Mouse (Mus musculus) limb, embryonic 15.5 days (tissue): ENCODE data around the gene Fbxo46. TPM values are rescaled to one million over a fixed set of nuclear protein-coding genes. Genes with fewer than 3 reads are reported as not detected.
A peak's percentile ranks its signal among the peaks of the same experiment; 100 is the strongest.

ENCODE experiments used
- ATAC-seq: fragments of 200-750 bp; cut with Nextera tagmentation; 2 replicates; pipeline ENCODE4 v1.8.0; 2017; ENCODE audit warnings: low read depth, moderate TSS enrichment; ENCODE audit not compliant: insufficient number of reproducible peaks, low FRiP score, low TSS enrichment
- H3K27ac ChIP-seq: fragments of 300-500 bp; sonication (generic); 2 replicates; pipeline ENCODE4 v1.5.1; 2015; ENCODE audit warnings: moderate library complexity, mild to moderate bottlenecking, inconsistent platforms
- H3K27me3 ChIP-seq: fragments of 300-500 bp; sonication (generic); 2 replicates; pipeline ENCODE4 v1.6.1; 2015; ENCODE audit warnings: inconsistent platforms
- H3K36me3 ChIP-seq: fragments of 300-500 bp; sonication (generic); 2 replicates; pipeline ENCODE4 v1.6.1; 2015; ENCODE audit warnings: inconsistent platforms
- H3K4me1 ChIP-seq: fragments of 300-500 bp; sonication (generic); 2 replicates; pipeline ENCODE4 v1.6.1; 2015; ENCODE audit warnings: inconsistent platforms
- H3K4me2 ChIP-seq: fragments of 300-500 bp; sonication (generic); 2 replicates; pipeline ENCODE4 v1.6.1; 2015; ENCODE audit warnings: mild to moderate bottlenecking, inconsistent platforms
- H3K4me3 ChIP-seq: fragments of 300-500 bp; sonication (generic); 2 replicates; pipeline ENCODE4 v1.5.1; 2015; ENCODE audit warnings: mild to moderate bottlenecking, inconsistent platforms
- H3K9ac ChIP-seq: fragments of 300-500 bp; sonication (generic); 2 replicates; pipeline ENCODE4 v1.6.1; 2015; ENCODE audit warnings: inconsistent platforms
- H3K9me3 ChIP-seq: fragments of 300-500 bp; sonication (generic); 2 replicates; pipeline ENCODE4 v1.6.1; 2016; ENCODE audit warnings: inconsistent platforms
- WGBS: fragments of 180-500 bp; shearing (Covaris S2); methylation state at CpG from one replicate; pipeline ENCODE4 v1.1.7; 2015; 5-methylcytosine and 5-hydroxymethylcytosine counted together
- polyA plus RNA-seq: library from polyadenylated mRNA; unstranded; fragments of >200 nt; fragmentation: Nextera tagmentation; extraction: Ambion mirVana; gene quantifications from 2 replicates; pipeline ENCODE4 v1.2.1, GENCODE M21; 2015

Gene Fbxo46
- polyA plus RNA-seq, 1 experiment from 2014 or later: 16.9 TPM

DNA sequence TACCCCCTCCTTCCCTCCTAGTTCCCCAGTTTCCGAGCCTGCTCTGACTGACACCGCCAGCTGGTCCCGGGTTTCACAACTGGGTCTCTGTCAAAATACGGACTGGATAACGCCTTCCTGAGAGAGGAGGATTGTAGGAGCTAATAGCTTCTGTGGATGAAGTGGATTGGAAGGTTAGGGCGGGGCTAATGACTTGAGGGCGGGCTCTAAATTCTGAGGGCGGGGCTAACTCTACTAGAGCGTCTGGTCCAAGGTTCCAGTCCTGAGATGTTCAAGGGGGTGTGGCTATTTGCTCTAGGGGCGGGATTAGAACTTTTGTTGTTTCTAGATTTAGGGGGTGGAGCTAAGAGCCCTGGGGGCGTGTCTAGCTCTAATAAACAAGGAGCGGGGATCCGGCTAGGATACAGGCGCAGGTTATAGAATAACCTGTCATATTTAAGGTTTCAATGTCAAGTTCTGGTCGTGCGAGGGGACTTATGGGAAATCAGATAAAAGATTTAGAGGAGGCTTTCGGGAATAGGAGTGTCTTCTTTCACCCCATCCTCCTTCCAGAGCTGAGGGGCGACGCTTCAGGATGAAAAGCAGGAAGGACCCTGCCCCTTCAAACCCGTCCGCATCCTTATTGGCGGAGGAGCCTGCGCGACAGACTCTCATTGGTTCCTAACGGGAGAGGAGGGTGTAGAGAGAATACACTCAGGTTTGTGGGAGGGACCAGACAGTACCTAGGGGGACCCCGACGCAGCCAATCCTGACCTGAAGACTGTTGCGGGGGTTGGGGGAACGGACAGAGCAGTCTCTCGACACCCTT is 56.3 kb downstream of the Fbxo46 start, which contains the start of gene Eml2:
Gene Eml2 (plus strand): TSS at position 714 of the 808 bp plus-strand sequence.
- no peak for ATAC-seq
- 1% methylated on average over 30 of the region's 30 CpGs for WGBS

DNA sequence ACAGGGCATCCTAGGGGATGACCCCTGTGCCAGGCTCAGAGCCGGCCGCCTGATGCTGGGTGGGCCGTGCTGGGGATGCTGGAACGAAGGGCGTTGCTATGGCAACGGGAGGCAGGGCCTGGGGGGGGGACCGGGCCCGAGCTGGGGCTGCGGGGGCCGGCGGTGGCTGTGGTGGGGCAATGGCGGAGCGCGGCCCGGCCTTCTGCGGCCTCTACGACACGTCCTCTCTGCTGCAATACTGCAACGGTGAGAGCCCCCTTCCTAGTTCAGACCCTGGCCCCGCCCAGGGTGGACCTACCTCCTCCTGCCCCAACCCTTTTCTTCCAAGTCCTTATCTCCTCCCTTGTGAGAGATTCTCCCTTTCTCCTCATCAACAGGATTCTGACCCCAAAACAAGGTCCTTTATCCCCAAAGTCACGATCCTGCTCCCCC is 56.9 kb downstream of the Fbxo46 start:
- H3K36me3 ChIP-seq: no peaks in the 10 kb centered on the region
- no peak overlapping the region for H3K9ac ChIP-seq
- no peak overlapping the region for H3K27ac ChIP-seq
- H3K4me1 ChIP-seq: peaks cover 50% of the 10 kb centered on the region
- 6% methylated on average over 21 of the region's 21 CpGs for WGBS
- no peaks in the 10 kb centered on the region for H3K9me3 ChIP-seq
- H3K27me3 ChIP-seq: peaks cover 56% of the 10 kb centered on the region
- peak overlapping the region; percentile 16 for H3K4me3 ChIP-seq
- no peak for ATAC-seq
- H3K4me2 ChIP-seq: peak overlapping the region; percentile 22; the same call in 1 of the 2 replicates

More for the DNA sequence above, 56.3 kb downstream of the Fbxo46 start, which contains the start of gene Eml2:
- H3K27me3 ChIP-seq: peaks cover 56% of the 10 kb centered on the region
- H3K9ac ChIP-seq: no peak within 1 kb of the TSS
- peaks cover 45% of the 10 kb centered on the region for H3K4me1 ChIP-seq
- H3K36me3 ChIP-seq: no peaks in the 10 kb centered on the region
- H3K9me3 ChIP-seq: no peaks in the 10 kb centered on the region
- peak within 1 kb of the TSS; percentile 16 for H3K4me3 ChIP-seq
- H3K27ac ChIP-seq: no peak within 1 kb of the TSS
- H3K4me2 ChIP-seq: peak within 1 kb of the TSS; percentile 22; the same call in 1 of the 2 replicates

DNA sequence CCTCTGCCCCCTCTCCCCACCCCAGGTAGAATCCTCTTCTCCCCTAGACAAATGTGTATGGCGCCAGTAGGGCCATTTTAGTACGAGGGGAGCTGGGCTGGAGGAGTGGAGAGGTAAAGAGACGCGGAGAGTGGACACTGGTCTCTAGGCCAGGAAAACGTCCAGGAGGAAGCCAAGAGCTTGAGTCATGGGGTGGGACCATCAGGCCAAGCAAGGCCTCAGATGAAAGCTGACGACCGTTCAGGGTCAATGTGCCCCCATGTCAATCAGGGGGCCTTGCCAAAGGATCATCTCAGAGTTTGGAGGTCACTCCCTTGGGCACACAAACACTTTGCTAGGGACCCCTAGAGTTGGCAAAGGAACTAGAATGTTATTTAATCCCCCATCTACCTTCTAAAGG is 57.6 kb downstream of the Fbxo46 start:
- H3K27me3 ChIP-seq: peaks cover 56% of the 10 kb centered on the region
- no peak overlapping the region for H3K4me3 ChIP-seq
- H3K36me3 ChIP-seq: no peaks in the 10 kb centered on the region
- no peak overlapping the region for H3K9ac ChIP-seq
- 72% methylated on average over 7 of the region's 7 CpGs for WGBS
- ATAC-seq: no peak
- H3K27ac ChIP-seq: no peak overlapping the region
- H3K4me1 ChIP-seq: peaks cover 55% of the 10 kb centered on the region
- H3K9me3 ChIP-seq: no peaks in the 10 kb centered on the region
- no peak overlapping the region for H3K4me2 ChIP-seq

DNA sequence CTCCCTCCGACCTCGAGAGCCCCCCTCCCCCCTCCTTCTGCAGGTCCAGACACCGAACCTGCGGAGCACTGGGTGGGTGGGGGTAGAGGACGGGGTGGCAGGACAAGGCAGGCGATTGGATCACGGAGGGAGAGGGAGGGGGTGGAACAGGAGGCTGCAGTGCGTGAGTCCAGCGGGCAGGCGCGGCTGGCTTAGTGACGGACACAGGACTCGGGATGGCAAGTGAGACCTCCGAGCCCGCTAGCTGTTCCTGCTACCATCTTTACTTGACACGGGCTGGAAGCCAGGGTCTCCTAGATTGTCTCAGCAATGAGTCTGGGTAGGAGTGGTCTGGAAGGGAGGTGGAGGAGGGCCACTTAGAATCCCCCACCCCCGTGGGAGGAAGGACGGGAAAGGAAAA is 58.4 kb downstream of the Fbxo46 start:
- H3K9me3 ChIP-seq: no peaks in the 10 kb centered on the region
- peaks cover 56% of the 10 kb centered on the region for H3K27me3 ChIP-seq
- H3K27ac ChIP-seq: no peak overlapping the region
- no peak overlapping the region for H3K4me2 ChIP-seq
- peaks cover 49% of the 10 kb centered on the region for H3K4me1 ChIP-seq
- no peaks in the 10 kb centered on the region for H3K36me3 ChIP-seq
- H3K9ac ChIP-seq: no peak overlapping the region
- ATAC-seq: no peak
- WGBS: 10% methylated on average over 17 of the region's 18 CpGs
- H3K4me3 ChIP-seq: 0 out of 2 replicates have a peak overlapping the region, but pooled peaks have one; percentile 30

DNA sequence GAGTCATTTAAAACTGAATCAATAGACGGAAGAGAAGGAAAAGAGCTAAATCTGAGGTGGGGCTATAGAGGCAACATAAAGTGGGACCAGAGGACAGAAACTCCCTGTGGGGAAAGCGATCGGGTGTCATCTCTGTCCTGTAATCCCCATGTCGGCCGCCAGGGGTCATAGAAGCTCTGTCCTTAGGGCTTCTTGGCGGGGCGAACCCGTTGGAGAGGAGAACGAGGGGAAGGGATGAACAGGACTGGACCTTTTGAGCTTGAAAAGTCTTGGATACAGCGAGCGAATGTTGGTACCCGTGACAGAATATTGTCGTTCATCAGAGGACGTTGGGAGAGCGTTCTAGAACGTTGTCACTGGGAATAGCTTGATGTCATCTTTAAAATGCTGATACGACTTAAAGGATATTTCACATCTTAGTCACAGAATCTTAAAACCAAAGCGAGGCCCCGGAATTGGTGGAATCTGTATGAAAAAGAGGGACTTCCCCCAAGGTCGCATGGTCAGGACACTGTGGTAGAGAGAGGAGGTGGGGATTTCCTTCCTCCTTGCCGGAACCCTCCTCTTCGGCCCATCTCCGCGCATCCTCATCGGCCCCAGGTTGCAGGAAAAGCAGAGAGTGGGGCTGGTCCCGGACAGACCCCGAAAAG is 58.9 kb downstream of the Fbxo46 start:
- H3K36me3 ChIP-seq: no peaks in the 10 kb centered on the region
- peaks cover 56% of the 10 kb centered on the region for H3K27me3 ChIP-seq
- H3K9ac ChIP-seq: no peak overlapping the region
- H3K4me2 ChIP-seq: peak overlapping the region; percentile 42
- H3K27ac ChIP-seq: no peak overlapping the region
- peaks cover 50% of the 10 kb centered on the region for H3K4me1 ChIP-seq
- no peaks in the 10 kb centered on the region for H3K9me3 ChIP-seq
- peak overlapping the region; percentile 30 for H3K4me3 ChIP-seq
- ATAC-seq: no peak
- WGBS: 5% methylated on average over 27 of the region's 27 CpGs

DNA sequence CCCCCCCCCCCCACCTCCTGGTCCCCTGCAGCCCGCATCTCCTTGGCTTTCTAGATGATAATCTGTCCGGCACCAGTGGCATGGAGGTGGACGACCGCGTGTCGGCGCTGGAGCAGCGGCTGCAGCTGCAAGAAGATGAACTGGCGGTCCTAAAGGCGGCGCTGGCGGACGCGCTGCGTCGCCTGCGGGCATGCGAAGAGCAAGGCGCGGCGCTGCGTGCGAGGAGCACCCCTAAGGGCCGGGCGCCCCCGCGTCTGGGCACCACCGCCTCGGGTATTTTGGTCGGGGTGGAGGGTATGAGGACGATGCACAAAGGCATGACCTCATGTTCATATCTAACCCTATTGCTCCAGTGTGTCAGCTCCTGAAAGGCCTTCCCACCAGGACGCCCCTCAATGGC is 59.5 kb downstream of the Fbxo46 start:
- Histone ChIP-seq H3K4me2 (peak overlapping the region; percentile 42), H3K4me3 (peak overlapping the region; percentile 30), H3K4me1 (peaks cover 56% of the 10 kb centered on the region), H3K9me3 (no peaks in the 10 kb centered on the region), H3K36me3 (no peaks in the 10 kb centered on the region), H3K27ac (no peak overlapping the region), H3K27me3 (peaks cover 53% of the 10 kb centered on the region), H3K9ac (no peak overlapping the region)
- ATAC-seq: no peak
- WGBS: 3% methylated on average over 24 of the region's 32 CpGs

DNA sequence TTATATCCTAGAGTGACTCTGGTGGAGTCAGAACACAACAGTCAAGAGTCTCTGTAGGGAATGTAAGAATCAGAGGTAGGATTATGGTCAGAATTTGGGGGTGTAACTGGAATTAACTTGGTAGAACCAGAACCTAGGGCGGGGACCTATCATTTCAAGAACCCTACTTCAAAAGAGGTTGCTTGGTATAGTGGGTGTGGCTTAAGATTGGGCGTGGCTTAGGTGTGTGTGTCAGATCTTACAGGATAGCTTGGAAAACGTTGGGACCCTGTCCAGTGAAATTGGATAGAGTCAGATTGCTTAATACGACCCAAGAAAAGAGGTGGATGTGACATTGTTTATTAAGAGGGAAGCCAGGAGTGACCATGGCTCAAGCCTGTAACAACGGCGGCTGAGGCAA is 60.3 kb downstream of the Fbxo46 start:
- WGBS: 36% methylated on average over 6 of the region's 6 CpGs
- H3K27me3 ChIP-seq: peaks cover 53% of the 10 kb centered on the region
- H3K9me3 ChIP-seq: no peaks in the 10 kb centered on the region
- H3K9ac ChIP-seq: no peak overlapping the region
- no peaks in the 10 kb centered on the region for H3K36me3 ChIP-seq
- H3K4me1 ChIP-seq: peaks cover 64% of the 10 kb centered on the region
- H3K4me2 ChIP-seq: peak overlapping the region; percentile 42
- ATAC-seq: no peak
- 0 out of 2 replicates have a peak overlapping the region, but pooled peaks have one; percentile 30 for H3K4me3 ChIP-seq
- H3K27ac ChIP-seq: no peak overlapping the region

DNA sequence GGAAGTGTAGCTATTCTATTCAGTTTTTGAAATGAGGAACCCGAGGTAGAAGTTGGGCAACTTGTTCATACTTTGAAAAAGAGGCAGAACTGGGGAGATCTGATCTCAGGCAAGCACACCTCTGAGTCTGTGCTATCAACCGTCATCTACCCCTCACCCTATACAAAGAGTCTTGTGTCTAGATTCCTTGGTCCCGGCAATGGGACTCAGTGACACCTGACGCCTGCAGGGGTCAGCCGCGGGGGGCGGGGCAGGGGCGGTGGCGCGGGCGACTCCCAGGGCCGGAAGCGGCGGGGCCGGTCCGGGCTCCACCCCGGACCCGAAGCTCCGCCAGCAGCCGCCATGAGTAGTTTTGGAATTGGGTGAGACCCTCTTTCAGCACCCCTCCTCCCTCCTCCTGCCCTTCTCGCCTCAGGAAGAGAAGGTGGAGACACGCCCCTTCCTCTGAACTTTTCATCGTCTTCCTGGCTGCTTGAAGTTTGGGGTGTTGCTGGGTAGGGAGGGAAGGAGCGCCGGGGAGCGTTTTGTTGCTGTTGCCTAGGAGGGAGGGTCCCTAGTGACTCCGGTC is 61.3 kb downstream of the Fbxo46 start:
- WGBS: 2% methylated on average over 27 of the region's 27 CpGs

DNA sequence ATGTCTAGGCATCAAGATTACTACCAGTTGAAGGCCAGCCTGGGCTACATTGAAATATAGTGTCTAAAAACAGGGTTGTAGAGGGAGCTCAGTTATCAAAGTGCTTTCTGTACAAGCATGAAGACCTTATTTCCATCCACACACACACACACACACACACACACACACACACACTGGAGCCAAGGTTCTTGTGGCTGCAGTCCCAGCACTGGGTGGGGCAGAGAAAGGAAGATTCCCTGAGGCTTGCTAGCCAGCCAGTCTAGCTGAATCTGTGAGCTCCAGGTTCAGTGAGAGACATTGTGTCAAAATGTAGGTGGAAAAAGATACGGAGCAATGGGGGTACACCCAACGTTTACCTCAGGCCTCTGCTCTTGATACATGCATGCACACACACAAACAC is 64.6 kb downstream of the Fbxo46 start:
- Histone ChIP-seq H3K36me3 (peaks cover 16% of the 10 kb centered on the region), H3K4me1 (peaks cover 49% of the 10 kb centered on the region), H3K4me3 (no peak overlapping the region), H3K27me3 (peaks cover 13% of the 10 kb centered on the region), H3K27ac (peak overlapping the region; percentile 69), H3K9me3 (no peaks in the 10 kb centered on the region), H3K4me2 (no peak overlapping the region), H3K9ac (no peak overlapping the region)
- WGBS: 51% methylated on average over 2 of the region's 2 CpGs
- ATAC-seq: no peak

More for the DNA sequence above, 61.3 kb downstream of the Fbxo46 start:
- H3K9ac ChIP-seq: peak overlapping the region; percentile 27
- H3K4me3 ChIP-seq: peak overlapping the region; percentile 52
- ATAC-seq: no peak
- H3K9me3 ChIP-seq: no peaks in the 10 kb centered on the region
- peak overlapping the region; percentile 63; the same call in 1 of the 2 replicates for H3K27ac ChIP-seq
- H3K4me2 ChIP-seq: peak overlapping the region; percentile 66
- peaks cover 2% of the 10 kb centered on the region; the same call in 1 of the 2 replicates for H3K36me3 ChIP-seq
- peaks cover 46% of the 10 kb centered on the region for H3K27me3 ChIP-seq
- peaks cover 68% of the 10 kb centered on the region for H3K4me1 ChIP-seq

DNA sequence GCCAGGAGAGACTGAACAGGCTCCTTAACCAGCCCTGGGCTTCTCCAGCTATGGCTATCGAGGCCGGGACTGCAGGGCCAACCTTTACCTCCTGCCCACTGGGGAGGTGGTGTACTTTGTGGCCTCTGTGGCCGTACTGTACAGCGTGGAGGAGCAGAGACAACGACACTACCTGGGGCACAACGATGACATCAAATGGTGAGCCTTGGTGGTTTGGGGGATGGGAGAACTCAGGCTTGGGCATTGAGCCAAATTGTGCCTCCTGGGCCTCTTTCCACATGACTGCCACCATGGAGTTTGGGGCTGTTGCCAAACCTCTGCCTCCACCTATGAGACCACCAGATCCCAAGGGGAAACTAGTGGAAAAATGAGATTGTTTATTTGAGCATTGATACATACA is 65.1 kb downstream of the Fbxo46 start:
- Histone ChIP-seq H3K9me3 (no peaks in the 10 kb centered on the region), H3K27ac (peak overlapping the region; percentile 69), H3K27me3 (peaks cover 8% of the 10 kb centered on the region), H3K36me3 (peaks cover 16% of the 10 kb centered on the region), H3K4me1 (peaks cover 44% of the 10 kb centered on the region), H3K4me3 (no peak overlapping the region), H3K4me2 (no peak overlapping the region), H3K9ac (no peak overlapping the region)
- 50% methylated on average over 6 of the region's 6 CpGs for WGBS
- no peak for ATAC-seq
